Mouse (Mus musculus): ENCODE measurements around the gene Rap2a.

Rap2a gene

DNA sequence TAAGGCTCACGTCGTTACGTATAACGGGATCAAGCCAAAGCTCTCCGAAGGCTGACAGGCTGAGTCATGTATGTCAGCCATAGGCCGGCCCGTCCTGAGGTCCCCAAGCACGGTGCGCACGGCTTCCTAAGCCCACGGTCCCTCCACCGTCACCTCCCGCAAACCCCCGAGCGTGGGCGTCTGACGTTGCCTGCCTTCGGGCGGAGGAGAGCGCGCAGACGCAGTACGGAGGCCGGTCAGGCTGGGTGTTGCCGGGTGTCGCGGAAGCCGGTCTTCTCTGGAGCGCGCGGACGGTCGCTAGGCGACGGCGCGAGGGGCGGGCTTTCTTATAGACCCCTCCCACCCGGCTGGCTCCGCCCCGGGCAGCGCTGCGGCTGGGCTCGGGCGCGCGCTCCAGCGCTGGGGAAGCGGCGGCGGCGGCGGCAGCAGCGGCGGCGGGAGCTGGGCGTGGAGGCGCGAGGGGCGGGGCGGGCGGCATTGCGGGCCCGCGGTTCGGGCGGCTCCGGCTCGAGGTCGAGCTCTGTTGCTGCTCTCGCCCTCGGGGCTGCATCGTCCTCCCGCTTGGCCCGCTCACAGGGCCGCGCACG lies at the start of gene Rap2a:
TSS of gene Rap2a (plus strand) at position 463 of the 587 bp plus-strand sequence.
- DNase-seq (ENCODE audit: low spot score) = peak; percentile 98

DNA sequence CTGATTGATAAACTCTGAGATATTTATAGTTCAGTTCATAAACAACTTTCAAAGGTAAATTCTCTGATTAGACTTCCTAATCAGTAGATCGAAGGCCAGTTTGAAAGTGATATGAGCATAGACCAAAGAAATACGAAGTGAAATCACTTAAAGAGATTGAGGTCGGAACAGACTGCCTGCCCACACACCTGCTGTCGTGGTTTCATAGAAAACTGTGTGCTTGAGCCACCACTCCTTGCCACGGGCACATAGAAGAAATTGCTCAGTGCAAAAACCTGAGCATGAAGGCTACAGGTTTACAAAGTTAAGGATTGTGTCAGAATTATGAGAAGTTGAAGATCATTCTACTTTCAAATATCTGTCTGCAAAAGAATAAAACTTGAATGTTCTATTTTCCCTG lies 49.7 kb upstream of the Rap2a start:
- no peak for DNase-seq (ENCODE audit: low spot score)

DNA sequence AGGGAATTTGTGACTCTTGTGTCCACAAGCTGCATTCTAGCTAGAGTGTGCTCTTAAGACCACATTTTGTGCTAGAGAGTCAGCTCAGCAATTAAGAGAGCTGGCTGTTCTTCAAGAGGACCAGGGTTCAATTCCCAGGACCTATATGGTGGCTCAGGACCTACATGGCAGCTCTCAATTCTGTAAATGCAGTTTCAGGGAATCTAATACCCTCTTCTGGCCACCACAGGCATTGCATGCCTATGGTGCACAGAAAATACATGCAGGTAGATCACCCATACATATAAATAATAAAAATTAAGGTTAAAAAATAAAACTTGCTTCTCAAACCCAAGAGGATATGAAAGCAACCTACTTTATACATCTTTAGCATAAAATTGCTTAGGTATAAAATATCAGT lies 45.5 kb upstream of the Rap2a start:
- DNase-seq (ENCODE audit: low spot score) = no peak

DNA sequence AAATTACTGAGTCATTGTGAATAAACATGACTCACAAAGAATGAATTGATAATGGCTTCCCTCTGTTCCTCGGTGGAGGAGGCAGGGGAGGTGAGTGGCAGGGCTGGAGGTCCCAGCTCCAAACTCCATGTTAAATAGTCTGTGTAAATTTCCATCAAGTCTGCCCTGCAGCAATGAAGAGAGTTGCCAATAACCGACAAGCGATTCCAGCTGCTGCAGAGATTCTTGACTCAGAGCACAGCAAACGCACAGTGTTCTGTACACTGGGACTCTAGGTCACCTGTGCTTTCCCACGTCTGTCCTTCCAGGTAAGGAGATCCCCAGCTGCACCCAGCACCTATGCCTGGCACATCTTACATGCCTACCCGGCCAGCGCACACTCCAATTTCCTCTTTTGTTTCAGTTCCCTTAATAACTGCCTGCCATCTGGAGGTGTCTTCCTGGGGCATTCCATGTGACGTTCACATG lies 44.3 kb upstream of the Rap2a start:
- DNase-seq (ENCODE audit: low spot score) = no peak

GRCm38 (mm10) chr14:120434831-120435230 lies 43.4 kb upstream of the Rap2a start:
- no peak for DNase-seq (ENCODE audit: low spot score)

GRCm38 (mm10) chr14:120440716-120441115 lies 37.5 kb upstream of the Rap2a start:
- DNase-seq (ENCODE audit: low spot score) = no peak

GRCm38 (mm10) chr14:120441256-120441655 lies 37.0 kb upstream of the Rap2a start:
- DNase-seq (ENCODE audit: low spot score) = no peak

DNA sequence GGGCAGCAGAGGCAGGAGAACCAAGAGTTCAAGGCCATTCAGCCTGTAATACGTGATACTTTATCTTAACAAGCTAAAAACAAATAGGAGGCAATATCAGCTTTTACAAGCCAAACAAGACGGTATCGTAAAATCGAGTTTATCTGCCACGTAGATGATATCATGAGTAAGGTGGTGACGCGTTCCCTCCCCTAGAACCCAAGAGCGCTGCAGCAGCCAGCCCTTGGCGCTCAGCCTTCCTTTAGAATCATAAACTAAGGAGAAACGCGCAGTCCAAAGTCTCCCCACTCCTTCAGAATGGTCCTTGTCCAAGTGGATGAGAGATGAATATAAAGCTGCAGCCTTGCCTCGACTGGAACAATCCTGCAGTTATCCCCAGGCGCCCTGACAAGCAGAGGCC lies 36.4 kb upstream of the Rap2a start:
- no peak for DNase-seq (ENCODE audit: low spot score)

DNA sequence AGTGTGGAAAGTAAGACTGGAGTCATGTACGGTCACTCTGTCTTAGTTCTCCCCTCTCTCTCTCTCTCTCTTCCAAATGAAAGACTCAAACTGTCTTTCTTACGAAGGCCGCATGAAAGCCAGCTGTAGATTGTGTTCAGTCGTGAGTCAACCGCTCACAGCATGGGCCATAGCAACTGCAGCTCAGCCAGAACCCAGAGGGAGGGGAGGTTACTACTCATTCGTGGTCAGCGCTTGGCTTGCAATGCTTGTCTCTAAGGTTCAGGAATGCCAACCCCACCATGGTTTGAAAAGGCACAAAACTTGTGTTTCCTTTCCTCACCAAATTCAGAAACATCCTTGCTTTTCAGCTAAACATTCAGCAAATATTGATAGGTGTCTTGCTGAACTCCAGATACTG lies 24.0 kb upstream of the Rap2a start:
- no peak for DNase-seq (ENCODE audit: low spot score)

DNA sequence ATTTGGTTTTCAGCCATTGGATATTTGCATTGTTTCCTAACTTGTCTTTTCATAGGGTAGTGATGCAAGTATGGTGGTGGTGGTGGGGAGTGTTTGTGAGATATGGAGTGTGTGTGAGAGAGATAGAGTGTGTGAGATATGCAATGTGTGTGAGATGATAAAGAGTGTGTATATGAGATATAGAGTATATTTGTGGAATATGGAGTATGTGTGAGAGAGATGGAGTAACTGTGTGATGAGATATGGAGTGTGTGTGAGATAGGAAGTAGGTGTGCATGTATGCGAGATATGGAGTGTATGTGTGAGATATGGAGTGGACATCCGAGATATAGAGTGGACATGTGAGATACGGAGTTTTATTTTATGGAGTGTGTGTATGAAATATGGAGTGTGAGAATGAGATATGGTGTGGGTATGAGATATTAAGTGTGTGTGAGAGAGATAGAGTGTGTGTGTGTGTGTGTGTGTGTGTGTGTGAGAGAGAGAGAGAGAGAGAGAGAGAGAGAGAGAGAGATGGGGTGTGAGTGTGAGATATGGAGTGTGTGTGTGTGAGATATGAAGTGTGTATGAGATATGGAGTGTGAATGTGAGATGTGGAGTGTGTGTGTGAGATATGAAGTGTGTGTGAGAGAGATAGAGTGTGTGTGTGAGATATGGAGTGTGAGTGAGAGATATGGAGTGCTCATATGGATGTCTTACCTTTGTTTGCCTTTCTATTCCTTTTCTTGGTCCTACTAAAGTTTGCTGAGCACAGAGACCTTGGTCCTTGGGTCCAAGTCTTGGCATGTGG lies 14.1 kb upstream of the Rap2a start:
- no peak for DNase-seq (ENCODE audit: low spot score)

- no peak for DNase-seq (ENCODE audit: low spot score)
Observed at GRCm38 (mm10) chr14:120466816-120467215, 11.4 kb upstream of the Rap2a start.

DNA sequence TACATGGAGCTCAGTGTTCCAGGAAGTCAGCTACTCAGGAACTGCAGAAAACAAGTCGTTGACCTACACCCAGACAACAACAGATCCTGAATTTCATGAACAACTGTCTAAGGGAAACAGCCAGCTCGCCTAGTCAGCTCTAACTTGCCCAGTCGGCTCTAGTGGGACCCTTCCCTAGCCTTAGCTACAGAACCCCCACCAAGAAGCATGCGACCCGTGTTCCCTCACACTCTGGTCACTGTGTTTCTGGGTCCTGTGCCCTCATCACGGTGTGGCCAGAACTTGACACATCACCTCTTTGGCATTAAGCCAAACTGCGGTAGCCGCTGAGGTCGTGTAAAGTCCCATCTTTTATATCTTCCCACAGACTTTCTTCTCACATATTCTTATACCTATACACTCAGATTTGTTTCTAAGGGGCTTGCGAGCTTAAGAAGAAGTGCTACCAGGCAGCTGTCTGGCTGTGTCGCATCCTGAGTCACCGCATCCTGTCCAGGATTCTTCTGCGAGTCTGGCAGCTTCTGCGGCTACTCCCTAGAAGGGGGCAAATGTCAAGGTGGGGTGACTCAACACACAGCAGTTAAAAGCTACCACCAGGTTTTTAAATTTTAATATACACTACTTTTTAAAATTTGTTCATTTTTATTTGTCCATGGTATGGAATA lies 9.0 kb upstream of the Rap2a start:
- no peak for DNase-seq (ENCODE audit: low spot score)

- no peak for DNase-seq (ENCODE audit: low spot score)
Observed at GRCm38 (mm10) chr14:120476186-120476697, 2.0 kb upstream of the Rap2a start.

GRCm38 (mm10) chr14:120477288-120477981 lies 809 bp upstream of the Rap2a start:
- no peak for DNase-seq (ENCODE audit: low spot score)

DNA sequence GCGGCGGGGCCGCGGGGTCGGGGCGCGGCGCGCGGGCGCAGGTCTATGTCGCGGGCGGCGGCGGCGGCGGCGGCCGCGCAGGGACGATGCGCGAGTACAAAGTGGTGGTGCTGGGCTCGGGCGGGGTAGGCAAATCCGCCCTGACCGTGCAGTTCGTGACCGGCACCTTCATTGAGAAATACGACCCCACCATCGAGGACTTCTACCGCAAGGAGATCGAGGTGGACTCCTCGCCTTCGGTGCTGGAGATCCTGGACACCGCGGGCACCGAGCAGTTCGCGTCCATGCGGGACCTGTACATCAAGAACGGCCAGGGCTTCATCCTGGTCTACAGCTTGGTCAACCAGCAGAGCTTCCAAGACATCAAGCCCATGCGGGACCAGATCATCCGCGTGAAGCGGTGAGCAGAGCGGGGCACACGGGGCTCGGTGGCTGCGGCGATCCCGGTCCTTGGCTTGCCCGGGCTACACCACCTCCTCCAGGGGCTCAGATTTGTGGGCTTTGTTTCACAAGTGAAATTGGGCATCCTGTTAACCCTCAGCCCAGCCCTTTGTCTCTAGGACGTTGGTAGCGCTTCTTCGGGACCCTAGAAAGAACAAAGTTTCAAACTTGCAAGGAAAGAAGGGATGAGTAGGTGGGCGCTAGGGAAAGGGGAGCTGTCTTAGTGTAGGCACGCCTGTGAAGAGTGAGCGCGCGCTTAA lies 547 bp downstream of the Rap2a start:
- DNase-seq (ENCODE audit: low spot score) = peak; percentile 31

DNA sequence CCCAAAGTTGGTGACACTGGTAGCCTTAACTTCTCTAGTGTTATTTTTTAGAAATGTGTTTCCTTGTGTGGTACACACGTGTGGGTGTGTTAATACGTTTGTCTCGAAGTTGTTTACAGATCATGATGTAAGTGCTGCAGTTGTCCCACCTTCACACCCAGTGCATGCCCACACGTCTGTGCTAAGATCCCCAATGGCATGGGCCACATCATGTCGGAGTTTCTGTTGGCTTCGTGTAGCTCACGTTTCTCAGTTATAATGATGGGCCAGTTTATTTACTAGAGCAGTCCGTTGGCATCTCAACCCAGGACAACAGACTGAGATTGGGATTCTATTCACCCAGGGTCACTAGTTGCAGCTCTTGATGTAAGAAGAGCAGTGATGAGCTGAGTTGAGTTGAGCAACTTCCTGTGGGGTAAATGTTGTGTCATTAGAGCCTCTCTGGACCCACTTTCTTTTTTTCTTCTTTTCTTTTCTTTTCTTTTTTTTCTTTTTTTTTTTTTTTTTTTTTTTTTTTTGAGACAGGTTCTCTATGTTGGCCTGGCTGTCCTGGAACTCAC lies 2.2 kb downstream of the Rap2a start:
- no peak for DNase-seq (ENCODE audit: low spot score)

DNA sequence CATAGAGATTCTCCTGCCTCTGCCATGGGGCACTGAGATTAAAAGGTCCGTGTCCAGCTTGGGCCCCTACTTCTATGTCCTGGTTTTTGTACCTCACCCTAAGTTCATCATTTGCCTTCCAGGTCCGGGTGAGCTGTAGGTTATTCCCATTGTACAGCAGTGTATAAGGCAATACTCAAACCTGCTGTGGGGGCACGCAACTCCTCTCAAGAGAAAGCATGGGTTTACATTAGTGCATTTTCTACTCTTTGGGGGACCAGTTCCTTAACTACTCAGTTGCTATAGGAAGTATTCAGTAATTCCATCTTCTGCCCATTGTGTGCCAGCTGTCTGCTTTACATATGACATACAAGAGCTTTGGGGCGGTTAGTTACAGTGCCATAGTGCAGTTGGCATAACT lies 2.7 kb downstream of the Rap2a start:
- DNase-seq (ENCODE audit: low spot score) = no peak

DNA sequence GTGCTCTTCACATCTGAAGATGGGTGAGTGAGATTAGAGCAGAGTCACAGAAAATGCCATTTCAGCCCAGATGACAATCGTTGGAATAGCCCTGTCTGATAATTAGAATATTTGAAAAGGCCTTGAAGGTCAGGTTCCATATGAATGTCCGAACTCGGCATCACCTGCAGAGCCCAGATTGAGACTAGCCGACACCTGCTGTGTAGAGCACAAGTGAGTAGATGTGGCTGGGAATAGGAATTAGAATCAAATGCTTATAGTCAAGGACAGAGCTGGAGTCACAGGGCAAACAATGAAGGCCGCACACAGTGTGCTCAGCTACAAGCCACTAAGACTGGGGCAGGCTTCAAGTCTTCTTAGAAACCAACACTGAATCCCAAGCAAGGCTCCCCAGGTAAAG lies 6.3 kb downstream of the Rap2a start:
- no peak for DNase-seq (ENCODE audit: low spot score)

- no peak for DNase-seq (ENCODE audit: low spot score)
Observed at GRCm38 (mm10) chr14:120496284-120496683, 18.0 kb downstream of the Rap2a start.

- DNase-seq (ENCODE audit: low spot score) = no peak
Observed at GRCm38 (mm10) chr14:120496827-120497226, 18.6 kb downstream of the Rap2a start.

DNA sequence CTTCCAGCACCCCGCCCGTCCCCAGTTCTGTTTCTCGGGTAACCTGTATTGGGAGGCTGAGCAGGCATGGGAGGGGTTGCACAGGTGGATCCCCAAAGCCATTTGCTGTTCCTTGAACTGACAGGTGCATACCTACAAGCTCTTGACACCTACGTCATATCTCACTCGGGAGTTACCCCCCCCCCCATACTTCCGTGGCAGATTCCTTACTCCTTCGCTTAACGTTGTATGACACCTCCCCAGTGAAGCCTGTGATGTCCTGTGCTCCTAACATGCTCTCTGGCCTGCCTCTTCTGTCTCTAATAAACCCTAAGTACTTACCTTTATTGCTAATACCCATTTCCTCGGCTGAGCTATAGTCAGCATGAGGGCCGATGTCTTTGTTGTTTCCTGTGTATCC lies 20.9 kb downstream of the Rap2a start:
- no peak for DNase-seq (ENCODE audit: low spot score)

Data from ovary, postnatal 10 days (tissue).